Mouse (Mus musculus) adrenal gland, postnatal 25 days (tissue): ENCODE data around the gene Bpgm. TPM values are rescaled to one million over a fixed set of nuclear protein-coding genes. Genes with fewer than 3 reads are reported as not detected.

Experiments used
- DNase-seq: peaks from one replicate; pipeline ENCODE4 v3.0.0; 2021; ENCODE audit warnings: mixed read lengths
- long read RNA-seq: library from polyadenylated mRNA; stranded (forward); transcript quantifications from one replicate; pipeline ENCODE4 v2.0.0, GENCODE M21; 2021
- total RNA-seq: library from RNA; stranded (reverse); gene quantifications from 2 replicates; pipeline ENCODE4 v1.2.3, GENCODE M21; 2021

Gene Bpgm
- 21.5 and 27.4 TPM in 2 replicates for total RNA-seq
- long read RNA-seq, transcript Bpgm-201 (3 exons, 2,220 nt) = major isoform, 38 of 47 reads
- long read RNA-seq, partial matches to known transcripts = 2 of 47 reads
- long read RNA-seq, other reads (novel, unspliced or antisense) = 7 of 47 reads

DNA sequence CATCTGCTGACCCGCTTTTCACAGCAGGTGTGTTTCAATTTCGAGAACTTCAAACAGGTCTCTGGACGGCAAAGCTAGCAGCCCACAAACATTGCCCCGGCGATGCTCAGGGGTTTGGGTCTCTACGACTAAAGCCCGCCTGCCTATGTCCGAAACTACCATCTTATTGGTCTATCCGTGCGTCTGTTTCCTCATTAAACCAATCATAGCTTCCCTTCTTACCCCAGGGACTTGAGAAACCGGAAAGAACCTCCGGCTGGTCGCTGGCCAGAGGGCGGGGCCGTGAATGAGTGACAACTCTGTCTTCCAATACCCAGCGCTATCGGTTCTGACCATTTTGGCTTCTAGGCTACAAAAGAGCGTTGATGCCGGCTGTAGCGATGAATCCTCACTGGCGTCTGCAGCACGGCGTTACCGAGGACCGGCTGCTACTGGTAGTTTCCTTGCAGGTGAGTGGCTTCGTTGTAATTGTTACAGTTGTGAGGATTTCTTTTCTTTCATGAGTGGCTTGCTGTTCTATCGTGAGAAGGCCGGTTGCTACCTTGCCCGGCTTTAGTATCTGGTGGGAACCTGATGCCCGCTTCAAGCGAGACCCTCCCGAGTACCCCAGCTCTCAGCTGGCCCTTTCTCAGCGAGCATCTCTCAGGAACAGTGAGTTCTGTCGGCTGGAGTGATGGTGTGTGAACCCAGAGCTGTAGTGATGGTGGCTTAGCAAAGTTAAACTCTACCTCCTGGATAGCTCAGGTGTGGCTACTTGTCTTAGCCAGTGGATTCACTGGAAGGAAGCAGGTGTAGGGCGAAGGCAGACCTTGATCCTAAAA, at the start of gene Bpgm:
TSS of gene Bpgm (plus strand) at position 234 of the 821 bp plus-strand sequence.
- DNase-seq = peak; percentile 97

DNA sequence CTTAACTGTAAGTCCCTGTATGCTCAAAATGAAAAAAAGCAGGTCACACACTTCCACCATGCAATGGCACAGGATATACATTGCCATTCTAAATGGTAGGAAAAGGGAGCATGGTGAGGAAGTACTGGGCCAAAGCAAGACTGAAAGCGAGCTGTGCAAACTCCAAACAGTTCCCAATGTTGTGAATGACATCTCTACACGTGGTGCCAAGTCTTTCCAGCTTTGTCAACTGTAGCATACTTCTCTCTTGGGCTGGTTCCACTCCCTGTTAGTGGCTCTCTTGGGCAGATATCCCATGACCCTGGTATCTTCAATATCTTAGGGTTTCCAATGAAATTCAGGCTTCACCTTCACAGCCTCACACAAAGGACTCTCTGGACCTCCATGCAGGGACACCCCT, 37.0 kb upstream of the Bpgm start:
- no peak for DNase-seq

DNA sequence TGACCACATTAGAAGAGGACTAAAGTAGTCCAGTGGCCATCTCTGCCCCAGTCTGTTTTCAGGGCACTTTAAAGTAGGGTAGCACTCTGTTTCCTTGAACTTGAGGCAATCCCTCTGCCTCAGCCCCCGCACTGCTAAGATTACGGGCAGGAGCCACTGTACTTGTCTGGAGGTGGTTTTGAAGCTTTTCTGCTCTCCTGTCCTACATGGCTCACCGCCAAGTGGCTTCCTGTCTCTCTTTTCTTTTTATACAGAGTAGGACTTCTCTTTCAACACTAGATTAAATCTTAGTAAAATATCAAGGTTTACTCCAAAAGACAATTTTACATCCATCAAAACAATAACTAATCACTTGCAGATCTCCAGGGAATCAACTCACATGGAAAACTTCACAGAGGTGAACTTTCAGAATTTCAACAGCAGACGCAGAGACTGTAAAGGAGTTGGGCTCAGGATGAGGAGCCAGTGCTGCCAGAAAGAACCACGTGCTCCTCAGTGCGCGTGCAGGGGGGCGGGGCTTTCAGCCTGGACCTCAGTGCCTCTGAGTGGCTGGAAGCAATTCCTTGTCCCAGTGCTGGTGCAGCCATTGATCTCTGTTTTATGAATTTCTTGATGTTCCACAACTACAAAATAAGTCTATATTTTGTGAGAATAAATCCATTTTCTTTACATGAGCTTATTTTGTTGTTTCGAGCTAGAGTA, 34.3 kb upstream of the Bpgm start:
- DNase-seq = peak; percentile 37

DNA sequence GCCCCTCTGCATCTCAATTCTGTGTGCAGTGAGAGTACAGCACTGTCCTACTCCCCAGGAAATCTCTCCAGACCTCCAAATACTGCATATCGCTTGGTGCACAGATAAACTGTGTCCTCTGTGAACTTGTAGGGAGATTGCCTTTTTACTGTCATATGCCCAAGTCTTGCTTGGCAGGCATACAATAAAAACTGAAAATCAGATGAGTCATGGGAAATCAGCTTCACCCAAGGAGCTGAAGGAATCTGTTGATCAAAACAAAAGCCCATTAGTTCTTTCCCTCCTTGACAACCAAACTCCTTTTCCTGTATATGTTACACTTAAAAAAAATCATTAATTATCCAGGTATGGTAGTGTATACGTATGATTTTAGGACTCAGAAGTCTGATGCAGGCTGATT, 32.2 kb upstream of the Bpgm start:
- no peak for DNase-seq

DNA sequence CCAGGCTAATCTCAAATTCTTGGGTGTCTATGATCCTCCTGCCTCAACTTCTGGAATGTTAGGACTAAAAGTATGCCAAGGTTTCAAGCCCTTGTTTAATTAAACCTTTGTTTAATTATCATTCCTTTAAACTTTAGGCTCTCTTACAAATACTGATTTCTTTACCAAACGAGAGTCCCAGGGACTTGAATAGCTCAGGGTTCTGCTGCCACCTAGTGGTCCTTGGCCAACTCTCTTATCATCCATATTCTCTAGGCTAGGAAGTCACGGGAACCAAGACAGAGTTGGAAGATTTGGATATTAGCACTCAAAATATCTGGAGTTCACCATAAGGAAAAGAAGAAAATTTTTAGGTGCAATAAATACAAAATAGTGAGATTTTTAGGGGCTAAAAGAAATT, 28.0 kb upstream of the Bpgm start:
- peak; percentile 76 for DNase-seq

DNA sequence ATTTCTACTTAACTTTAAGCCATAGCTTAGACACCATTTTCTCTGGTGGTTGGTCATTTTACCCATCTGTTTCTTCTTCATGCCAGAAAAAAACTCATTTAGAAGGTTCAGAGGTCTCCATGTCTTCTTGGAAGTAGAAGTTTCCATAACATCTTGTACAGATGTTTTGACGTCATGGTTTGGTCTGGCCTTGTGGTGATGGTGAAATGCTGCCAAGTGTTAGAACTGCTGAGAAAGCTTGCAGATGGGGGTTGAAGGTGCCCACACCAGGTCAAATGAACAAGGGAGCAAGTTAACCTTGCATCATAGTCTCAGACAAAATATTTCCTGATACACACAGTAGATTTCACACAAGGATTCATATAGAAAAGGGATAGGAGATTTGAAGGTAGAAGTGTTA, 27.3 kb upstream of the Bpgm start:
- DNase-seq = no peak

DNA sequence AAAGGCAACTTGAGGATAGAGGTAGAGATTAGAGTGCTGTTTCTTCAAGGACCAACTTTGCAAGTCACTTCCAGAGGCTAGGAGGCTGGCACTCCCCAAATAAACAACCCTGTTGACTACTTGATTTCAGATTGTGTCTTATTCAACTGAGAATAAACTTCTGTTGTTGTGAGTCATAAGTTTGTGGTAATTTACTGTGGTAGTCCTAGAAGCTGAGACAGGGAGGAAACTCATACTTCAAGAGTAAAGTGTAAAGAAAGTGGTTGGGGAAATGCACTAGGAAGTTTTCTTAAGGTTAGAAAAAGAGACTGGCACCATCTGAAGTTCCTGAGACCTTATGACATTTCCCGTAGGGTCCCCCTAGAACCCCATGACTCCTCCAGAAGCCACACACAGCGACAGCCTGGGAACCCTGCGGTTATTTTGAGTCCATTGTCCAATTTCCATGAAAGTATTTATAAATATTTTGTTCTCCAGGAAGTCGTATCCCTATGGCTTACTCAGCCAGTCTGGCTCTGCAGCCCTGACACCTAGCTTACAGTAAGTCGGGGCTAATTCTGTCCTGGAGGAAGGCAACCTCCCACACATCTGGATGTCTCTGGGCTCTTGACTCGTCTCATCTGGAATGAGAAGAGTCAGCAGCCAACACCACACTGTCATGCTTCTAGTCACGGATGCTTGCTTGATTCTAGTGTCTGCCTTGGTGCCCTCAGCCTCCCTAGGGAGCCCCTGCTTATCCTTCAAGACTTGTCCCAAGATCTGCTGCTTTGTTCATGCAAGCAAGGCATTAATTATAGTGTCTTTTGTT, 22.8 kb upstream of the Bpgm start:
- DNase-seq = no peak

DNA sequence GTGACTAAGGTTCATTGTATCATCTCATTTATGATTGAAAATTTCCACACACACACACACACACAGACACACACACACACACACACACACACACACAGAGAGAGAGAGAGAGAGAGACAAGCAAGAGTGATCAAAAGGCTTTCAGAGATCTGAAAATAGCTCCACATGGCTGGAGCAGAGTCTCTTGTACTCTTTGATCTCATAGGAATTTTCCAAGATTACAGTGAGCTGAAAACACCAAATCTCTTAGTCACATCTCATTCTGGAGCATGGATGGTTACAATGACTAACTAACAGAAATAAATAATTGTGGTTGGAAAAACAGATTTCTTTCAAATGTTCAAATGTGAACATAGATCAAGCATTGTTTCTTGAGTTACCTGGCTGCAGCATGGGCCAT, 16.6 kb upstream of the Bpgm start:
- DNase-seq = no peak

DNA sequence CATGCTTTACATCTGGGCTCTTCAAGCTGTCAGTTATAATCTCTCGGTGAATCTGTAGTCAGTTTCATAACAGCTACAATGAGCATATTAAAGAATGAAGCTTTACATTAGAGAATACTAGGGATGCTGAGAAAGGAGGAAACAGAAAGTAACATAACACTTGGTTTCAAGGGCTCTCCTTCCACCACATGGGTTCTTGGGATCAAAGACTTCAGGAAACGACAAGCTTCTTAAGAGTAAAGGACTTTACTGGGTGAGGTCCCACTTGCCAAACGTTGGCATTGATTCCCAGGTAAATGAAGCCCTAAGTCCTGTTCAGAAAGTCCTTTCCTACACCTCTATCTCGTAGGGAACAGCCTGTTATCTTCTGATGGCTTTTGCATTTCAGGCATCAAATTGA, 15.4 kb upstream of the Bpgm start:
- no peak for DNase-seq

DNA sequence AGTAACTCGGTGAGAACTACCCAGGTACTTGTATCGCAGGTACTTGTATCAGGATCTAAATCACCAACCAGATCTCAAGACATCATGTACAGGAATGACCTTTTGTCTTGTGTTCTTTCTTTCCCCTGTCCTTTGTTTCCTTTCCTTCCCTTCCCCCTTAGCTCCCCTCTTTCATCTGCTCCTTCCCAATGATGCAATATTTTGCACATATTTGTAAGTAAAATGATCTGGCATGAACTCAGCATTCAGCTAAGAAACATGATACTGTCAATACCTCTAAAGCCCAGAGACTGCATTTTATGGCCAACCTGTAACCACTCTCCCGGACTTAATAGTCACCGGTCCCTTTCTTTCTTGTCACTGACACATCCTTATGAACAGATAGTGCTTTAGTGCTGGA, 12.4 kb upstream of the Bpgm start:
- DNase-seq = no peak

DNA sequence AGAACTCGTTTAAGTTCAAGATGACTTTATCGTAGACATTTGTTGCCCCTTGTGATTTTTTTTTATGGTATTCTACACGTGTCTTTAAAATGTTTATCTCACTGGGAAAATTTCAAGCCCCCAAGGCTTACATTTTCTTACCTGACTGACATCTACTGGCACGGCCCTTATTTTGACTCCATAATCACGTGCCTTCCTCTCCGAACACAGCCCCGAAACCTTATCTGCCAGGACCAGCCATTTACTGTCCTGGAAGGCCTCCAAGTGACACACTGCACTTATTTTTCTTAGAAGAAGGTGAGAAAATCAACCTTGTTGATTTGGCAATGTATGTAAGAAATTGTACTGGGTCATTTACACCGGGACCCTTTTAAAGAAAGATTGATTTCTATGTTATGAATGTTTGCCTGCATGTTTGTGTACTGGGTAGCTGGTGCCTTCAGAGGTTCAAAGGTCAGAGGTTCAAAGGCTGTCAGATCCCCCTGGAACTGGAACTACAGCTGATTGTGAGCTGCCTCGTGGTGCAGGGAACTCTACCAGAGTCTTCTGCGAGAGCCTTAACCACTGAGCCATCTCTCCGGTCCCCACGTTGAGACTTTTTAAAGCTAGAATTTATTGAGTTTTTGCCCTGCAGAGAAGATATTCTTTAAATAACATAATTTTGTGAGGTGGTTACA, 4.4 kb upstream of the Bpgm start:
- DNase-seq = no peak

DNA sequence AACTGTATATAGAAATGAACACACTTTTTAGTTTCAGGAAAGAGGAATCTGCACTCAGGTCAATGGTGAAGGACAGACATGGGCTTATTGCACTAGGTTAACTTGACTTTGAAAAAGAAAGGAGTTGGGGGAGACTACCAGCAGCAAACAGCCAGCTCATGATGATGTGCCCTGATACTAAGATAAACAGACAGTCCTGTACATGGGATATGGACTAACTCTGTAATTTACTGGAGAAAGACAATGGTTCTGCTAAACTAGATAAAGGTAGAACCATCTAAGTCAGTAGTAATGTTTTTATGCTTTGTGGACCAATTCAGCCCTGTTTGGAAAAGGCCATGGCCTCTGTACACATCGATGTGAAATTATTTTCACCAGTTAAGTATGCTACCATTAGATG, 2.7 kb upstream of the Bpgm start:
- no peak for DNase-seq

DNA sequence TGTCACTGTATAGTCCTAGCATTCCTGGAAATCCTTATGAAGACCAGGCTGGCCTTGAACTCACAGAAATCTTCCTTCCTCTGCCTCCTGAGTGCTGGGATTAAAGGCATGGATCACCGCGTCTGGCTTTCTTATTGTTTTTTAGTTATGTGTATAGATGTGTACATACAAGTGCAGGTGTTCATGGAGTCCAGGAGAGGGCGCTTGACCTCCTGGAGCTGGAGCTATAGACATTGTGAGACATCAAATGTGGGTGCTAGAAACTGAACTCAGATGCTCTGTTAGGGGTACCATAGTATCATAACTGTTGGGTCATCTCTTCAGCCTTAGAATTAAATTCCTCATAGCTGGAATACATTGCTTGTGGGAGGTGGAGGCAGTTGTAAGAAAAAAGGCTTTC, 2.0 kb upstream of the Bpgm start:
- DNase-seq = no peak

DNA sequence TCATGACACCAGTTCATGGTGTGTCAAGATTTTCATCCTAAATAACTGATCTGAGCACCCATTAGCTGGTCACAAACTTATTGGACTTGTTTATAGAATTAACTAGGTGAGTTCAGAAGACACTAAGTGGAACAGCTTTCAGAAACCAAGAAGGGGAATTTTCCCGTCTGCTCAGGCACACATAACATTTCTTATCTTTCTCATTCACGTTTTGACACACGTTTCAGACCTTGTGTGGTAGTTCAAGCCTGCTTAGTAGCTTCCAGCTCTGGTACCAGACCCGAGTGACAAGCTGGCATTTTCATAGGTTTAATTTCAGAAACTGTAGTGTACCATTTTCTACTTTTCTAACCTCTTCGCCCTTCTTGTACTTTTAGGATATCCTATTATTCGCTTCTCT, 616 bp upstream of the Bpgm start:
- no peak for DNase-seq

DNA sequence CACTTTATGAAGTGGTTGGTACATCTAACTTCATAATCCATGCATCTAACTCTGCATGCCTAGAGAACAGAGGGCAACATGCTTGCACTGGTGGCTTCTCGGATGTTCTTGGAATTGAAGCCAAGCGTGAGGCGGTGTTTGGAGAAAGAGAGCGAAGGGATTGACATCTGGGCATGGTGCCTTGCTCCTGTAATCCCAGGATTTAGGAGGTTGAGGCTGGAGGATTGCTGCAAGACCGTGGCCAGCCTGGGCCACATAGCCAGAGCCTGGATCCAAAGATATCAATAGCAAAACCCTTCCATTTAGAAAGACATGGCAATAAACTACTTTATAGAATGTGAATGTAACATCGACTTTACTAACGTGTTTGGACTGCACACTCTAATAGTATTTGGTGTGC, 2.0 kb downstream of the Bpgm start:
- no peak for DNase-seq

DNA sequence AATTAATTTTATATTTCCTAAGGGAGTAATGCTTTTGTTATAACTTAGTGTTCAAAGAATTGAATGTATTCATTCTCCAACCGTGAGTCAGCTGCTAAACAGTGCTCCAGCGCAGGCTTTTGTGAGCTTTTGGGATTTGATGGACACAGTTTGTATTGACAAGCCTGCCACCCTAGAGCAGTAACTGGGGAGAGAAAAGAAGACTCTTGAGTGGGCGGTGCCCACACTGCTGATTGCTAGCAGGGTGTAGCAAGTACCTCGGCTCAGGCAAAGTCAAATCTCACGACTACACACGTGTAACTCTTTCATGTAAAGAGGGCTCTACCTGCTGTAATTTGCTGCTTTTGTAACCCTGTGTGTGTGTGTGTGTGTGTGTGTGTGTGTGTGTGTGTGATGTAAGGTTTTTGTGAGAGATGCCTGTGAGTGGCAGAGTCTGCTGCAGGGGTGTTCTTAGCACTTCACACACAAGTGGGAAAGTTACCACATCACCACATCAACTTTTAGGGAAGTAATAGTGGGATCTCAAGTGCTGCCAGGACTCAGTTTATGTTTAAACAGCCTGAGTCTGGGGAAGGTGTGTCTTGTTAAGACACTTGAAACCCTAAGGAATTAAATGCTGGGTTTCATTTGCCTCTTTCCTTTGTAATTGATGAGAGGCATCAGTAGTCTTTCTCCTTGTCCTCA, 2.8 kb downstream of the Bpgm start:
- DNase-seq = no peak

DNA sequence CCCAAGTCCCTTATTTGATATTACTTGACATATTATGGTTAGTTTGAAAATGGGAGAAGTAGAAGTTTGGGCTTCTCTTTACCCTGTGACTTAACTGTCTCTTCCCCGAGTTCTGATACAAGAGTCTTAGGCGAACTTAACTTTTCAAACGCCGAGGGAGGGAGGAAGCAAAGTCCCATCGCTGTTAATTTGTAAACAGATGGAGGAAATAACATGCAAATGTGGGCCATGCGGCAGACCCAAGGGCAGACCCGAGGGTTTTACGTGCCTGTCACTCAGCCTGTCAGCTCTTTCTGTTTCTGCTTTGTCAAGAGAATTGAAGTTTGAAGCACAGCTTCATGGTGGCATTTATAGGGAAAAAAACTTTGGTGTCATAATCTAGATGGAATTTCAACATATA, 3.5 kb downstream of the Bpgm start:
- DNase-seq = no peak

DNA sequence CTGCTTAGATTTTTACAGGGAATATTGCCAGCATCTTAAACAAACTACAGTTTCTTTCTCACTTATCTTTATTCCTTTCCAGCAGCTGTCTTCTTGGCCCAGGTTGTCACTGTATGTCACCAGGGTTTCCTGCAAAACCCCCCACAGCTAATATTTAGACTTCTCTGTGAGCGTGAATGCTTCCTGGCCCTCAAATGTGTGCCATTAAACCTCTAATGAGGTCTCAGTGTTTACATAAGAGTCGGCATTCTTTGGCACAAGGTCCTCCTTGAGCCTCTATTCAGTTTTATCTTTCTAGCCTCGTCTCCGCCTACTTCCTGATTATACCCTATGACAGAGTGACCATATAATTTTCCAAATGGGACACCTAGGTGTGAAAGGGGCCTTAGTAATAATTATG, 4.7 kb downstream of the Bpgm start:
- no peak for DNase-seq

DNA sequence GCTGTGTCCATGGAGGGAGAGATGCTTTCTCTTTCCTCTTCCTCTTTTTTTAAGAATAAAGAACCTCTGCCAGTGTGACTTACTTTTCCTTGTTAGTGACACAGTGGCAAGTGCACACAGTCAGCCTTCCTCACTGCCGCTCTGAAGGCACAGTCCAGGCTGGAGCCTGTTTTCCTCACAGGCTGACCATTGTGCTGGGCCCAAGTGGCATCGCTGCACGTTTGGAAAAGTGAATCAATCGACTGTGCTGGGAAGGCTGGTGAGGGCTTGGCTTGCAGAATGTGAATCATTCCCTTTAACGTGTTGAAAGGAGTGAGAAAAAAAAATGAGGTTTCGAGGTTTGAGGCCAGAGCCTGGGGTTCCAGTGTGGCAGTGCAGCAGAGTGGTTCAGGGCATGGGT, 5.3 kb downstream of the Bpgm start:
- DNase-seq = no peak

DNA sequence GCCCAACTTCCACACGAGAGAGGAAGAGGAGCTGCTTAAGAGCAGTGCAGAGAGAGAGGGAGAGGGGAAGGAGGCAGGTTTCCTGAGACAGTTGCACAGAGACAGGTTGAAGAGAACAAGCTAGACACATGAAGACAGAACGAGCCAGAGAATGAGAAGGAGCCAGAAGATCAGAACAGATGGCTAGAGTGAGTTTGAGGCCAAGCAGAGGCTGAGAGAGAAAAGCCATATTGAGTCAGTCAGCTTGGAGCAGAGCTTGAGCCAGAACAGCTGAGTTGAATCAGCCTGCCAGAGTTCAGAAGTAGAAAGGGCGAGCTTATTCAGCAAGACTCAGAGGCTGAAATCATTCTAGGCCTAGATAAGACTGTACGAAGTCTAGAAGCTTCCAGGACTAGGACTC, 6.8 kb downstream of the Bpgm start:
- no peak for DNase-seq

DNA sequence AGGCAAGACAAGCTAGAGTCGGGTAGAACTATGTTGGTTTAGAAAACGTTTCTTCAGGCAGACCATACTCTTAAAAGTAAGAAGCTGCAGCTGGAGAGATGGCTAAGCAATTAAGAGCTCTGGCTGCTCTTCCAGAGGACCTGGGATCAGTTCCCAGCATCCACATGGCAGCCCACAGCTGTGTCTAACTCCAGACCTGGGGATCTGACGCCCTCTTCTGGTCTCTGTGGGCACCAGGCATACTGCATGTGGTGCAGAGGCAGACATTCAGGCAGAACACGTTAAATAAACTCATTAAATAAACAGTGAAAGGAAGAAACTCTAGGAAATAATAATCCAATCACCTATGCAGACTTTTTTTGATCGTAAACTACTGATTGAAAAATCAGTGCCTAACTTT, 7.4 kb downstream of the Bpgm start:
- no peak for DNase-seq

DNA sequence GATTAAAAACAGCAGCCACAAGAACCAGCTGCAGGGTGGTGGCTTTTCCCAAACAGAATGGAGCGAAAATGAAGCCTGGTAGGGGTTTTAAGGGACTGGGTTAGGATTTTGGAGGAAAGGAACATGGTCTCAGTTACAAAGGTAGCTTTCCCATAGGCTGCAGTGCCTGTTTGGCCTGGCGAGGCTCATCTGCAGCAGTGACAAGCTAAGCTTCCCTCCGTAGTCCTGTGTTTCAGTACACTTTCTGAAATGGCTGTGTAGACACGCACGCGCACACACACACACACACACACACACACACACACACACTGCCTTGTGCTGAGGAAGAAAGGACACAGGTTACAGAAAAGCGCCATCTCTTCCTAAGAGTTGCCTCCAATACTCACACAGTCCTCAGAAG, 7.8 kb downstream of the Bpgm start:
- DNase-seq = no peak
